Mouse (Mus musculus) heart, embryonic 16.5 days (tissue): ENCODE measurements around the gene Slc10a6. TPM values are rescaled to one million over a fixed set of nuclear protein-coding genes. Genes with fewer than 3 reads are reported as not detected.

Source experiments
- ATAC-seq: fragments of 200-750 bp; cut with Nextera tagmentation; replicated peaks from 2 replicates; pipeline ENCODE4 v1.8.0; 2017; ENCODE audit warnings: moderate number of reproducible peaks; ENCODE audit not compliant: insufficient read depth, low FRiP score; ENCODE audit errors: extremely low read depth
- H3K27ac ChIP-seq: fragments of 300-500 bp; sonication (generic); 2 replicates; pipeline ENCODE4 v1.5.1; 2014; ENCODE audit warnings: mild to moderate bottlenecking, low read length, control low read depth, moderate library complexity
- H3K27me3 ChIP-seq: fragments of 300-500 bp; sonication (generic); 2 replicates; pipeline ENCODE4 v1.6.1; 2014; ENCODE audit warnings: low read length, mixed read lengths; ENCODE audit not compliant: control insufficient read depth, insufficient read depth
- H3K36me3 ChIP-seq: fragments of 300-500 bp; sonication (generic); 2 replicates; pipeline ENCODE4 v1.6.1; 2014; ENCODE audit not compliant: control insufficient read depth, insufficient read depth
- H3K4me1 ChIP-seq: fragments of 300-500 bp; sonication (generic); 2 replicates; pipeline ENCODE4 v1.6.1; 2014; ENCODE audit warnings: low read length, mixed read lengths; ENCODE audit not compliant: control insufficient read depth, insufficient read depth
- H3K4me2 ChIP-seq: fragments of 300-500 bp; sonication (generic); 2 replicates; pipeline ENCODE4 v1.6.1; 2014; ENCODE audit warnings: low read depth, mild to moderate bottlenecking, control low read depth, low read length
- H3K4me3 ChIP-seq: fragments of 300-500 bp; sonication (generic); 2 replicates; pipeline ENCODE4 v1.5.1; 2014; ENCODE audit warnings: mild to moderate bottlenecking, control low read depth, low read length
- H3K9ac ChIP-seq: fragments of 300-500 bp; sonication (generic); 2 replicates; pipeline ENCODE4 v1.6.1; 2014; ENCODE audit warnings: low read length, control low read depth
- H3K9me3 ChIP-seq: fragments of 300-500 bp; sonication (generic); replicated peaks from 2 replicates; pipeline ENCODE4 v1.6.1; 2016; ENCODE audit warnings: low read length; ENCODE audit not compliant: control insufficient read depth
- WGBS: fragments of 180-500 bp; shearing (Covaris S2); extraction: QIAGEN DNeasy Blood & Tissue Kit; methylation state at CpG from one replicate; pipeline ENCODE4 v1.1.7; 2014; 5-methylcytosine and 5-hydroxymethylcytosine counted together
- polyA plus RNA-seq: library from polyadenylated mRNA; unstranded; fragments of >200 nt; fragmentation: Nextera tagmentation; extraction: Ambion mirVana; gene quantifications from 2 replicates; pipeline ENCODE4 v1.2.1, GENCODE M21; 2015

Gene Slc10a6
- polyA plus RNA-seq, 1 experiment from 2014 or later = 2.2 TPM

DNA sequence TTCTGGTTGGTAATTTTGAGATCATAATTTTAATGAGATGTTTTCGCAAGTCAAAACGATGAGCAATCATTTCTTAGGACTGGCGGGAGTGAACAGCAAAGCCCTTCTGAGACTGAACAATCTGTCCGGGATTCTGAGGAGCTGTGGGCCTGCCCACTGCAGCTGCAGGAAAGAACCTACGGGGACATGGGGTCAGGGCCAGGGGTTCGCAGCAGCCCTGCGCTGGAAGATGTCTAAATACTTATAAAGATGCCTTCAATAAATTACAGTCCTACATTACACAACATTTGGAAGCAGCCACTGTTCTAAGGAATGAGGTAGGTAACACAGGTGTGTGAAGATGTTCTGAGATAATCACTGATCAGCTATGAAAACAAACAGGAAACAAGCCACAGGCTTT is 23.5 kb downstream of the Slc10a6 start:
- no peak for ATAC-seq
- WGBS = 86% methylated on average over 7 of the region's 7 CpGs
- Histone ChIP-seq H3K4me2 (no peak overlapping the region), H3K9me3 (no peaks in the 10 kb centered on the region), H3K9ac (no peak overlapping the region), H3K36me3 (no peaks in the 10 kb centered on the region), H3K27me3 (no peaks in the 10 kb centered on the region), H3K4me3 (no peak overlapping the region), H3K4me1 (no peaks in the 10 kb centered on the region), H3K27ac (no peak overlapping the region)

DNA sequence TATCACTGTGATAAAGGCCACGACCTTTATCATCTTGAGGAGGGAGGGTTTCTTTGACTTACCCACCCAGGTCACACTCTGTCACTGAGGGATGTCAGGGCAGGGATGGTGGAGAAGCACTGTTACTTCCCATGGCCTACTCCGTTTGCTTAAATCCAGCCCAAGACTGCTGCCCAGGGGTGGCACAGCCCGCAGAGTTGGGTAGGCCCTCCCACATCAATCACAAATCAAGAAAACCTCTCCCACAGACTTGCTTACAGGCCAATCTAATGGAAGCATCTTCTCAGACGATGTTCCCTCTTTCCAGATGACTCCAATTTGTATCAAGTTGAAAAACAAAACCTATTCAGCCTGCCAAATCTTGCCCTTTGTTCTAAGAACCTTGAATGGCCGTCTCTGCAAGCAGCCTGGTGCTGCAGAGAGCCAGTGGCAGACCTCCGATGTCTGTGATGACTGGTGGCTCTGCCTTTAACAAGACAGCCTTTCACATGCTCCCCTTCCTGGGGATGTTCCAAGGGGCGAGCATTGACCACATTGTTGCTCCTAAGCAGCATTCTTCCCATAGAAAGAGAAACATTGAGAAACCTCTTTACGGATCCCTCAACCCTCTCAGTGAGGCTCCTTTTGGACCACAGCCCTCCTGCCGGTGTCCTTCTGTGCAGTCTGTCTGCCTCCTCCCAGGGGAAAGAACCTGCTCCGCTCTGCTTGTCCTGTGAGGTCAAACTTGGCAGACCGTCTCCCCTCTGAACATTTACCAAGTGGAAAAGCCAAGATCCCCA is 25.9 kb downstream of the Slc10a6 start:
- Histone ChIP-seq H3K4me2 (no peak overlapping the region), H3K27me3 (no peaks in the 10 kb centered on the region), H3K36me3 (no peaks in the 10 kb centered on the region), H3K27ac (no peak overlapping the region), H3K9ac (no peak overlapping the region), H3K4me3 (no peak overlapping the region), H3K9me3 (no peaks in the 10 kb centered on the region), H3K4me1 (peaks cover 7% of the 10 kb centered on the region)
- 66% methylated on average over 11 of the region's 11 CpGs for WGBS
- ATAC-seq = no peak

DNA sequence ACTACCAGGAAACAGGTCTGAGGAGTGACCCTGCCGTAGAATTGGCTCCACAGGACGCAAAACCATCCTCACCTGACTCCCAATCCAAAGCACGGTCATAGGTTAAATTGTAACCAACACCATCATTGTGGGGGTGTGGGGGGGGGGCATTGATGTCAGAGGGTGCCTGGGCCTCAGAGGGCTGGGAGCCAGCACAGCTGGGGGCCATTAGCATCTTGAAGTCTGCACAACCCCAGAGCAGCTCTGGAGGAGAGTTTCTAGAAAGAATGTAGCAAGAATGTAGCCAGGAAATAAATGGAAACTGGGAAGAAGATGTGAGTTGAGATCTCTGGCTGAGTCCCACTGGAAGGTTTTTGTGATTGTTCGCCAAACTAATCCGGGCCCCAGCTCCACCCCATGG is 30.3 kb downstream of the Slc10a6 start:
- H3K4me3 ChIP-seq = no peak overlapping the region
- peaks cover 21% of the 10 kb centered on the region for H3K4me1 ChIP-seq
- H3K9me3 ChIP-seq = no peaks in the 10 kb centered on the region
- 73% methylated on average over 5 of the region's 5 CpGs for WGBS
- no peak for ATAC-seq
- H3K27ac ChIP-seq = peak overlapping the region; percentile 46; the same call in 1 of the 2 replicates
- H3K9ac ChIP-seq = no peak overlapping the region
- no peak overlapping the region for H3K4me2 ChIP-seq
- H3K36me3 ChIP-seq = no peaks in the 10 kb centered on the region
- H3K27me3 ChIP-seq = no peaks in the 10 kb centered on the region

DNA sequence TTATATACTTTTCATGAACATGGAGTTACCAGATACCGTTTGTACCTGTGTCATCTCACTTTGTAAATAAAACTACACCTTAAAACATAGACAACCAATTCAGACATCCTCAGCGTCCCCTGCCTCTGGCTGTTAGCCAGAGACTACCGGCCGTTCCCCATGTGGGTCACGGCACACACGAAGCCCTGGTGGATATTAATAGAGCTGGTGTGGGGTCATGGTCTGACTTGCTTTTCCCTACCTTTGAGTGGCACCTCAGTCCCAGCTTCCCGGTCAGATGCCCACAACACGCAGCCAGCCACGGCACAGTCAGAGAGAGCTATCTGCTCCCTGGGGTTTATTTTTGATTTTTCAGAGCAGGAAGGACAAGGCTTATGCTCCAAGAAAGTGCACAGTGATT is 30.9 kb downstream of the Slc10a6 start:
- peak; percentile 51; the same call in 1 of the 2 replicates for ATAC-seq
- Histone ChIP-seq H3K4me2 (no peak overlapping the region), H3K27ac (peak overlapping the region; percentile 46; the same call in 1 of the 2 replicates)

DNA sequence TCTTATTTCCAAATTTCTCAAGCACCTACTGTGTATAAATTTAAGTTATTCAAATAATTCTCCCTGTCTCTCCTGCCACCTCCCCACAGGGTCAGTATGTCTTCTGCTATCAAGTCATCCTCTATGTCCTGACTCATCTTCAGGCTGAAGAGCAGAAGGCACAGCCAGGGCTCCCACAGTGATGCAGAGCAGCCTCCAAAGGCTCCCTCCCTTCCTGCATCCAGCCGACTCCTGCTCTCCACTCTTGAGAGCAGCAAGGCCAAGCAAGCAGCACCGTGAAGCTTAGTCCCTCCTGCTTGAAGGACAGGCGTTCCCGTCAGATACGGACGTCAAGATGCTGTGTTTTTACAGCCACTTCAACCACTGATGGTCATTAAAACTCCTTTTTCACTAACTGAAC is 31.6 kb downstream of the Slc10a6 start:
- Histone ChIP-seq H3K4me1 (peaks cover 21% of the 10 kb centered on the region), H3K36me3 (peaks cover 3% of the 10 kb centered on the region; the same call in 1 of the 2 replicates), H3K4me2 (no peak overlapping the region), H3K4me3 (no peak overlapping the region), H3K9me3 (no peaks in the 10 kb centered on the region), H3K27me3 (no peaks in the 10 kb centered on the region), H3K9ac (no peak overlapping the region), H3K27ac (no peak overlapping the region)
- no peak for ATAC-seq
- WGBS = 75% methylated on average over 6 of the region's 6 CpGs

More for the DNA sequence above, 30.9 kb downstream of the Slc10a6 start:
- Histone ChIP-seq H3K36me3 (peaks cover 3% of the 10 kb centered on the region; the same call in 1 of the 2 replicates), H3K9me3 (no peaks in the 10 kb centered on the region), H3K4me1 (peaks cover 21% of the 10 kb centered on the region), H3K27me3 (no peaks in the 10 kb centered on the region), H3K4me3 (no peak overlapping the region), H3K9ac (0 out of 2 replicates have a peak overlapping the region, but pooled peaks have one; percentile 36)
- WGBS = 45% methylated on average over 9 of the region's 9 CpGs

DNA sequence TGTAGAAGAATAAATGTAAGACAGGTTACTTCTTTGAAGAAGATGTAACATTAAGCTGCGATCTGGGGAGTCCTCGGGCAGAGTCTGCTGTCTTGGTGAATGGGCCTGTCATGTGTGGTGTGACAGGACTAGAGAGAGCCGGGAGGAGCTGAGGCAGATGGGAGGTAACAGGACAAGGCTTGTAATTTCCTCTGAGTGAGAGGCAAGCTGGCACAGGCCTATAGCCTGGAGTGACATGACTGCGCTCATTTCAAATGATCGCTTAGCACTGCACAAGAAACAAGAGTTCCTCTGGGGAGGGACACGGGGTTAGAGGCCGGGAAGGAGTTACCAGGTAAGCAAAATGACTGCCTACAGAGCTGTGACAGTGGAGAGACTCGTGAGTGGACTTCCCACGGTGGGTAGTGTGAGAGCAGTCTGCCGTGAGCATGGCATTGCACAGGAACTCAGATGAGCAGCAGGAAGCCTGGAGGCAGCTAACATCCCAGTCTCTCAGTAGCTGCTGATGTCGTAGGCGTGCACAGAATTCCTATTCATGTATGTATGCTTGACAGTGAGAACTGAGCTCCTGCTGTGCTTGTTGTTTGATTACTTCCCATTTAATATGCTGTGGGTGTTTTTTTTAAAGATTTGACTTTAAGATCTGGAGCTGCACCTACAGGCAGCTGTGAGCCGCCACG is 32.6 kb downstream of the Slc10a6 start:
- 79% methylated on average over 14 of the region's 14 CpGs for WGBS
- H3K4me2 ChIP-seq = no peak overlapping the region
- H3K9ac ChIP-seq = no peak overlapping the region
- H3K36me3 ChIP-seq = peaks cover 3% of the 10 kb centered on the region; the same call in 1 of the 2 replicates
- no peaks in the 10 kb centered on the region for H3K9me3 ChIP-seq
- peaks cover 26% of the 10 kb centered on the region for H3K4me1 ChIP-seq
- no peak overlapping the region for H3K4me3 ChIP-seq
- peak overlapping the region; percentile 76 for H3K27ac ChIP-seq
- H3K27me3 ChIP-seq = no peaks in the 10 kb centered on the region
- ATAC-seq = no peak

DNA sequence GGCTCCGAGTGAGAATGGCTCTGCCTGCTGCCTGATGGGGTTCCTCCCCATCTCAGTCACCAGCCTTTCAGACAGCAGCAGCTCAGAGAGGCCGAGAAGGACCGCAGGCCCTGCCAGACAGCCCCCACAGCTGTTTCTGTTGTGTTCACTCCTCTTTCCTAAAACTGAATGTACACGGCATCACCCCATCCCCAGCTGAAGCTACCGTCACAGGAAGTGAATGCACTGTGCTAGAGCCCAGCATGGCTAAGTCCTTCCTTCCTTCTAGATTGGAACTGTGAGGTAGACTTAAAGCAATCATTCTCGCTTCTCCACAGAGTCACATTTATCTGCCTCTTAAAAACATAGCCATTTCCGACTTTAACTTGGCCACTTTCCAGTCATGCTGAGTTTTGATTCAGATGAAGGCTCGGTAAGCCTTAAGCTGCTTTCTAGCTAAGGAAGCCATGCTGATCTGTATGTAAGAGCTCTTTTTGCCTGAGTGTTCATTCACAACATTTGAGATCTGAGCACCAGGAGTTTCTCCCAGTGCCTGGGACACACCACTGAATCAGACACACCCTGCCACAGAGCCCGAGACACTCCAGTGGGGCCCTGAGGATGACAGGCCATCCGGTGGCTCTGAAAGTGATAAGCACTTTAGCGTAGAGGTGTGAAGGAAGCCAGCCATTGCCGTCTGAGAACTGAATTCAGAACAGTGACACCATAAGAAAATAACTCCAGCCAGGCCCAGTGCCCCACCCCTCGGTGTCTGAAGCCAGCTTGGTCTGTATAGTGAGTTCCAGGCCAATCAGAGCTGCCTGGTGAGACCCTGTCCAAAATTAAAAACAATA is 33.6 kb downstream of the Slc10a6 start:
- peaks cover 3% of the 10 kb centered on the region; the same call in 1 of the 2 replicates for H3K36me3 ChIP-seq
- WGBS = 30% methylated on average over 13 of the region's 13 CpGs

DNA sequence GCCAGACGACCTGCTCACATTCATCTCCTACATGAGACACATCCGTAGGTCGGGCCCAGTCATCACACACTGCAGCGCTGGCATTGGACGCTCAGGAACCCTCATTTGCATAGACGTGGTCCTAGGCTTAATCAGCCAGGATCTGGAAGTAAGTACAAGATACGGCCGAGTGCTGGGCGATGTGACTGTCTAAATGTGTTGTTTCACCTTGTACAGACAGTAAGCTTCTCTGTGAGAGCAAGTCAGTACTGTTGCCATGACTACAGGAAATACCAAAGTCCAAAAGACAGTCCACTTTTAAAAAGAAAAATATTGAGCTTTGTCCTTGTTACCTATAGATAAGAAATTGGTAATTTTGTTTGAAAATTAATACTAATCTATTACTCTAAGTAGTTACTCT is 35.6 kb downstream of the Slc10a6 start:
- no peak overlapping the region for H3K4me2 ChIP-seq
- peaks cover 3% of the 10 kb centered on the region; the same call in 1 of the 2 replicates for H3K36me3 ChIP-seq
- H3K9me3 ChIP-seq = no peaks in the 10 kb centered on the region
- no peaks in the 10 kb centered on the region for H3K27me3 ChIP-seq
- WGBS = 79% methylated on average over 9 of the region's 9 CpGs
- no peak overlapping the region for H3K27ac ChIP-seq
- H3K4me1 ChIP-seq = peaks cover 22% of the 10 kb centered on the region
- H3K4me3 ChIP-seq = no peak overlapping the region
- H3K9ac ChIP-seq = no peak overlapping the region
- ATAC-seq = no peak

More for the DNA sequence above, 33.6 kb downstream of the Slc10a6 start:
- Histone ChIP-seq H3K9me3 (no peaks in the 10 kb centered on the region), H3K4me3 (no peak overlapping the region), H3K9ac (peak overlapping the region; percentile 16; the same call in 1 of the 2 replicates), H3K4me1 (peaks cover 26% of the 10 kb centered on the region), H3K4me2 (no peak overlapping the region), H3K27me3 (no peaks in the 10 kb centered on the region), H3K27ac (peak overlapping the region; percentile 76)
- peak; percentile 55 for ATAC-seq
